Mouse (Mus musculus) frontal cortex, postnatal 25 days (tissue): ENCODE data around the gene Cdc42ep3.

Experiments
- DNase-seq, 2 experiments: peaks; one replicate each; pipeline ENCODE4 v3.0.0; 2022; ENCODE audit warnings: low spot score in 2 of 2

The Cdc42ep3 gene

DNA sequence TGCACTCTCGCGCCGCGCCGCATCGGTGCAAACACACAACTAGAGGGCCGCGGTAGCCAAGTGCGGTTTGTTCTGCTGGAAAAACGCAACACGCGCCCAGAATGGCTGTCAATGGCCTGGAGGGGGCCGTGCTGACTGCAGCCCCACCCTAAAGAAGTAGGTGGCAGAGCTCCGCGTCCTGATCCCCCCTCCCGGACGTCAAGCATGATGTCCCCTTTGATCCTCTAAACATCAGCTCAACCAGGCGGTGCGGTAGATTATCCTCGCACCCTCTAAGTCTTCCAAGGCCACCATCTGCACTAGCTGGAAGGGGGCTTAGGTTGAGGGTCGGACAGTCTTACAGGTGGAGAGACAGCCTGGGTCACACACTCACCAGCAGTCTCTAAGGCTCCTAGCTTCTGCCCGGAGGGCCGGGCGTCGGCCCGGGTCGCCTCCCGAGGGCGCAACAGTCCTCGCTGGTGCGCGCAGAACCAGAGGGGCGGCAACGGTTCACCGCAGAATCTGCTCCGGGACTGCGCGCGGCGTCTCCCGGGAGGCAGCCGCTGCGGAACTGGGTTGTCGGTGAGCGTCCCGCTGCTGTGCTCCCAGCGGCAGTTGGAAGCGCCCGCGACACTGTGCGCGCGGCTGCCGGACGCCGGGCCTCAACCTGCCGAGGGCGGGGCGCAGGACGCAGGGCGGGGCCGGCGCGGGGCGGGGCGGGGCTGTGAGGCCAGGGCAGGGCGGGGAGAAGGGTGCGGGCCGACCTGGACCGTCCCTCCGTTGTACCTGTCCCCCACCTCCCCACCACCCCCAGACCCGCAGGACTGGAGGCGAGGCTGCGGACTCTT is at the start of gene Cdc42ep3:
Gene Cdc42ep3, minus strand, starts transcription at position 648 of the 827 bp plus-strand sequence.
- peak; percentile 45 to 63 for DNase-seq

DNA sequence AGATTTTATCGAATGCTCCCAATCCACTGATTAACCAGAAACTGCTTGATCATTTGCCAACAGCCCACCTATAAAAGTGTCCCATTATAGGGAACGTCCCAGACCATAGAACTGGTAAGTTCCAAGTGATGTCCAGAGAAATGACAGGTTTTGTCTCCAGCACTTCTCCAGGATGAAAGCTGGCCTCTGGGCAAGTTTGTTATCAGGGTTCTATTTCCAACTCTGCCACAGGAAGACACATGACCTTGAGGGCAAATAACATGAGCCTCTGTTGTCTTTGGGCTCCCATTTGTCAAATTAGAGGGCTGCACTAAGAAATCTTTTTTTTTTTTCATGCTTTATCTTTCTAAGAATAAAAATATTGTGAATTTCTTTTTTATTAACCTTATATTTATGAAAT is 45.5 kb upstream of the Cdc42ep3 start:
- DNase-seq: no peak

DNA sequence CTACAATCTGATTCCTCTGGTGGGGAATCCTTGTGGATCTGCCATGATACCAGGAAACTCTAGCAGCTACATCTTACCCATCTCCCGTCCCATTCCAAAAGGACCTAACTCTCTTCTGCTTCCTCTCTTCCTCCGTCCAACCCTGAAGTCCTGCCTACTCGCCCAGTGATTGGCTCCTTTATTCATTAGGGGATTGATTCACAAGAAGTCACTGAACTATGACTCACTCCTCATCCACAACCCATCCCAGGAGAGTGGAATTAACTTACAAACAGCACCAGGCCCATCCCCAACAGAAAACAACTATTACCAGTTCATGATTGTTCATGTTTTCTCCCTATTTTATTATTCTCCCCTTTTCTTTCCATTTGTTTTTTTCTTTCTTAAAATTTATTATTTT is 43.5 kb upstream of the Cdc42ep3 start:
- no peak for DNase-seq

DNA sequence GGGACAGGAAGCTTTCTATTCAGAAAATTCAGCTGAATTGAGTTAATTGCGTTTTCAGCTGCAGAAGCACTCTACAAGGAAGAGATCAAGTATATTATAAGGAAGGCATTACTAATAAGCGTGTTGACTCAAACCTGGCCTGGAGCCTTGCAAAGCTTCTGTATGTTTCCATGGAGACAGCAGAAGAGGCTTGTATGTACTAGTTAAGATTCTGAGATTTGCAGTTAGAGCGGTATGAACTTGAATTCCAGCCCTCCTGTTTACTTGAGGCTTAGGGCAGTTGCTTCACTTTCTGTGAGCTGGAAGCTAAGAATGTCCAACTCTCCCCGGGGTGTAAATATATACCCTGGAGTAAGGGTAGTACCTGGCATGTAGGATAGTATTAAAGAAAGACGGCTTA is 39.9 kb upstream of the Cdc42ep3 start:
- no peak for DNase-seq

DNA sequence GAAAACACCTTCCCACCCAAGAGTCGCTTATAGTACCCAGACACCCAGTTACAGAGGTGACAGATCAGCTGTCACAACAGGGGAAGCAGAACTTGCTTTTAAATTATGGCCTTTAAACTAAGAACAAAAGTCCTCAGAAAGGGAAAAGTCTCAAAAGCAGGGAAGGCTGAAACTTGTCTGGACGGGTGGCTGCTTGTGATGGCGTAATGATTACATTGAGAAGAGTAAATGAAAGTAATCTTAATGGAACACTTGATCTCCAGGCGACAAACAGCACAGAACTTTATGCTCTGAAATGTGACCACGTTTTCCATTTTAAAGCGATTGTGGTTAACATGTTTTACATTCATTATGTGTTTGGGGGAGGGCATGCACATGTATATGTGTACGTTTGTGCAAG is 39.0 kb upstream of the Cdc42ep3 start:
- DNase-seq: no peak

DNA sequence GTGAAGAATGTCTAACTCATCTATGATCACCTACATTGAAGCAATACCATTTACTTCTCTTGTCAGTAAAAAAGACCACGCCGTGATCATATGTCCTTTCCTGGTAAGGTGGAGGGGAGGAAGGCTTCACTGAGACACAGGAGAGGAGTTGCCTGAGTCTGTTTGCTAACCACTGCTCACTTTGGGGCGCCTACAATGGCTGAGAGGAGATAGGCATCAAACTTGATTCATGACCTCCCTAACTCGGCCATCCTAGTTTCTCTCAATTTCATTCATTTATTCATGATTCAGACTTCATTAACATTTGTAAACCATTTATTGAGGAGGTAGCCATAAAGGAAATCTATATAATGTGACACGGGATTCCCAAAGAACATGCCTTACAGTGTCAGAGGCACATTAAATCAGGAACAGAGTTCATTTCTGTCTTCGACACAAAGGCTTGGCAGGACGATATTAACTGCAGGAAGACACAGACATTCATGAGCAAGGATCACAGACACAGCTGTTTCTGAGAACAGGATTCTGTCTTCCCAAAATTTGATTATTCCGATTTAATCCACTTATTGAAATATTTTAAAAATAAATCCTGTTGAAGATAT is 32.7 kb upstream of the Cdc42ep3 start:
- no peak for DNase-seq

DNA sequence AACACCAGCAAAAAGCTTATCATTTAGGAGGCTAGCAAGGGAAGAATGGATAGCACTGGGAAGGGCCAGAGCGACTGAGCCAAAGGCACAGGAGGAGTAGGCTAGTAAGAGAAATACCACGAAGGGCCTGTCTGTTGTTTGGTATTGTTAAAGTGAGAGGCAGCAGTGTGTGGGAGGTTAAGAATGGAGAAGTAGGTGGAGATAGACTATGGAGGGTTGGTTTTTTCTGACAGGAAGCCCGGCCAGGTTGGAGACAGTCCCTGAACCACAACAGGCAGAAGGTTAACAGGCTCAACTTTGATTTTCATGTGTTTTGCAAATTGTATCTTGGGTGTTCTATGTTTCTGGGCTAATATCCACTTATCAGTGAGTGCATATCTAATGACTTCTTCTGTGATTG is 26.6 kb upstream of the Cdc42ep3 start:
- no peak for DNase-seq

DNA sequence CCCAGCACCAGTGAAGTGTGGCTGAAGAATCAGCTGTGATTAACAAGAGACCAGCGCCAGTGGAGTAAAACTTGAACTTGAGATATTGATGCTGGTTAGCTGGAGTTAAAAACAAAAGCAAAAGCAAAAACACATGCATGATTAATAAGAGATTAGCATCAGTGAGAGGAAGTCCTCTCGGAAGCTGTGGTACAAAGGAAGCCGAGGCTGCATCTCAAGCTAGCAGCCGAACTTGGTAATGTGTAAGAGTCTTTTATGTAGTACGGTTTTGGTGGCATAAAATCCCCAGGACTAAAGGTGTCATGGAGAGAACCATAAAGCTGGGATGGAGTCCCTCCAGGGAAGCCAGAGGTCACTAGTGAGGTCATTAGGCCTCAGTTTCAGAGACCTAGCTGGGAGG is 24.3 kb upstream of the Cdc42ep3 start:
- no peak for DNase-seq

DNA sequence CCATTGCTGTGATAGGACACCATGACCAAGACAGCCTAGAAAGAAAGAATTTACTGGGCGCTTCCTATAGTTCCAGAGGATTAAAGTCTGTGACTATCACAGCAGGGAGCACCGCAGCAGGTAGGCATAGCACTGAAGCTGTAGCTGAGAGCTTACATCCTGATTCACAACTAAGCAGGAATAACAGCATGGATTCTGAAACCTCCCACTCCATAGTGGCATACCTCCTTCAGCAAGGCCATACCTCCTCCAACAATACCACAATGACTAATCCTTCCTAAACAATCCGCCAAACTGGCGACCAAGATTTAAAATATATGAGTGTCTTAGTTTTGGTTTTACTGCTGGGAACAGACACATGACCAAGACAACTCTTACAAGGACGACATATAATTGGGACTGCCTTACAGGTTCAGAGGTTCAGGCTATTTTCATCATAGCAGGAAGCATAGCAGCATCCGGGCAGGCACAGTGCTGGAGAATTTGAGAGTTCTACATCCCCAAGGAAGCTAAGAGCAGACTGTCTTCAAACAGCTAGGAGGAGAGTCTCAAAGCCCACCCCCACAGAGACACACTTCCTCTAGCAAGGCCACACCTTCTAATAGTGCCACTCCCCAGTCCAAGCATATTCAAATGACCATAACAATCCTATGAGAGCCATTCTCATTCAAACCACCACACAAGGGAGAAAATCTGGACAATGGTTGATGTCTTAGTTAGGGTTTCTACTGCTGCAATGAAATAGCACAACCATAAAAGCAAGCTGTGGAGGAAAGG is 21.7 kb upstream of the Cdc42ep3 start:
- no peak for DNase-seq

DNA sequence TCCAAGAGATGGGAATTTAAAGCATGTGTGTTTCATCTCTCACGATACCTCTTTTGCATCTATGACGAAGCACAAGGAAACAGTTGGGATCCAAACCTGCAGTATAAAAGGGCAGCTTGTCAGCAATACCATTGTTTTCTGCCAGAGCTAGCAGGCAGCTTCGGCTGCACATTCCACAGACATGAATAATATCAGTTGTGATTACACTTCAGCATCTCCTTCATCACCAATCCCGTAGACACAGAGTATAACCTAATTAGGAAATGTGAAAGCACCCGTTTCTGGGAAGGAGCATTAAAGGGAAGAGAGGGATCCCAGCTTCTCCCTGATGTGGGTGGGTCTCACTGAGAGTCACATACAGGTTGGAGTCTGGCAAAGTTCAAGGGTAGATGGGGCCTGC is 18.1 kb upstream of the Cdc42ep3 start:
- no peak for DNase-seq

DNA sequence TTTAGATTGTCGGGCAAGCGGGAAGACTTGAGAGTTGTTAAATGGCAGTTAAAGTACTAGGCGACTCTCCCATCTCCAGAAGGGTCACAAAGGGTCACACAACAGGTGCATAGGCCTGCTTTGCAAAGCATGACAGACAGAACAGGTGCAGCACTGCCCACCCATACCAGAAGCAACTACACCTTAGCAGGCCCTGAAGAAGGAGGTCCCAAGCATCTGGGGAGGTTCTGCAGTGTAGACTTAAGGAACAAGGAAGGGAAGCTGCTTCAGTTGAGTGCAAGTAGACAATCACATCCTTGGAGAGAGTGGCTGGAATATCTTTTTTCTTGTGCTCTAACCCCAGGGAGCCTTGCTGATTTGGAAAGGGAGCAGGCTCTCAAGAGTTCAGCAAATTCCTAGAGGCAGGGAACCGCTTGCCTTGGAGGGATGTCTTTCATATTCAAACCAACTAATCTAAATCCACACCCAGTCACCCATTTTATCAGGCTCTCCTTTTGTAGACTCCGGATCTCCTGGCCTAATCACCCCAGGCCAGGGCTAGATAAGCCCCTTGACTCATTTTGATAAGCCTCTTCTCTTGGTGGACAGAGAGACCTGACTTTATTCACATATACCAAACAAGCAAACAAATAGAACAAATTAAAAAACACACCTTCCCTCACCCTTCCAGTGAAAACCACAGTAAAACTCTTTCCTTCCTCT is 10.0 kb upstream of the Cdc42ep3 start:
- no peak for DNase-seq

DNA sequence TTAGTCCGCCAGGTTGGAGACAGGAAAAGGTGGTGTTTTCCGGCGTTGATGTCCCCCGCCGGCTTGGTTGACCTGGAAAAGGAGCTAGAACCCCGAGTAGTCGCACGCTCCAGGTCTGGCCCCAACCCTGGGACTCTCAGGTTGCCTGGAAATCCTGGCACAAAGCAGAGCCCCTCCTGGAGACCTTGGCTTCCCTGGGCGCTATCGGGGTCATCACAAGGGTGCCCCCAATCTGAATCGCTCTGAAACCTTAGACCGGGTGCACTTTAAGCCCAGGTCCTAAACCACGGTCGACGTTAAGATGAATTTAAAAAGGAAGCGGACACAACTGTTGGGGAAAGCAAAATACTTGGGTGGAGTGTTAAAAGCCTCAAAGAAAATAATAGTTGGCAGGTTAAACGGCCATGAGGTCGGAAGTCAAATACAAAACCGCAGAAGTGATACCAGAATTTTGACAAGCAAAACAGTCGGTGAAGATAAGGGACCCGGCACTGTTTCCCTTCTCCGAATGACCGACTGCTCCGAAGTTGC is 1.2 kb upstream of the Cdc42ep3 start:
- no peak for DNase-seq

DNA sequence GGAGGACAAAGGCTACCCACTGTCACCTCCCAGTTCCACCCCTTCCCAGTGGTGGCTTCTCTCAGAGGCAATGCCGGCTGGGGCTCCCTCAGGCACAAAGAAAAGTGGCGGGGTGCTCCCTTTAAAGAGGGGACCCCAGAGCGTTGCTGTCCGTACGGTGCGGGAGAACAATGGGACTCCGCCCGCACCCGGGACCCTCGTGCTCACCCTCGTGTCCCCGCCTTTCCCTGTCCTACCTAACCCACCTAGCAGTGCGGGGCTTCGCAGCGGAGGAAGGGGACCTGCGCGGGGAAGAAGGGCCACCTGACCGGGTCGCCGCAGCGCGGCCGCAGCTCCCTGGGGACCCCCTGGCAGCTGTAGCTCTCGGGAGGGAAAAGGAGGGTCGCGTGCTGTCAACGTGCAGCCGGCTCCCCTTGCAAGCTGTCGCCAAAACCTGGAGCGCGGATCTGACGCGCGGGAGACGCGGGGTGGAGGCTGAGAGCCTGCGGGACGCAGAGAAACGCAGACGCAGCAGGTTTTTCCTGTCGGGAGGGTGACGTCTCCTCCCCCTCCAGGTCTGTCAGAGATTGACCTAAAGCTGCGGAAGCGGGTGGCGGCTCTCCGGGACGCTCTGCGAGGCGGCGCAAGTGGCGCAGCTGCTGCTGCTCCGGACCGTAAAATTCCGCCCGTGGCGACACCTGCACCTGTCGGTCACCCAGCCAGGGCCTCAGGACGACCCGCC is 540 bp upstream of the Cdc42ep3 start:
- DNase-seq: peak; percentile 51 to 55

DNA sequence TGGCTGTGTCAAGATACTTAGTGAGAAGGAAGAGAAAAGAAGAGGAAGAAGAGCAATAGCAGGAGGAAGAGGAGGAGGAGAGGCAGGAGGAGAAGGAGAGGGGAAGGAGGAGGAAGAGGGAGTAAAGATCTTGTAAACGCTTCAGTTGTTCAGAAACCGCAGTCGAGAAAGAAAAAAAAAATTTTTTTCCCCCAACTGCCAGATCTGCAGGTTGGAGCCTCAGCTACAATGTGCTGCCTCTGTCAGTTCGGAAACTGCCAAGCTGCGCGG is 782 bp downstream of the Cdc42ep3 start:
- DNase-seq: no peak

DNA sequence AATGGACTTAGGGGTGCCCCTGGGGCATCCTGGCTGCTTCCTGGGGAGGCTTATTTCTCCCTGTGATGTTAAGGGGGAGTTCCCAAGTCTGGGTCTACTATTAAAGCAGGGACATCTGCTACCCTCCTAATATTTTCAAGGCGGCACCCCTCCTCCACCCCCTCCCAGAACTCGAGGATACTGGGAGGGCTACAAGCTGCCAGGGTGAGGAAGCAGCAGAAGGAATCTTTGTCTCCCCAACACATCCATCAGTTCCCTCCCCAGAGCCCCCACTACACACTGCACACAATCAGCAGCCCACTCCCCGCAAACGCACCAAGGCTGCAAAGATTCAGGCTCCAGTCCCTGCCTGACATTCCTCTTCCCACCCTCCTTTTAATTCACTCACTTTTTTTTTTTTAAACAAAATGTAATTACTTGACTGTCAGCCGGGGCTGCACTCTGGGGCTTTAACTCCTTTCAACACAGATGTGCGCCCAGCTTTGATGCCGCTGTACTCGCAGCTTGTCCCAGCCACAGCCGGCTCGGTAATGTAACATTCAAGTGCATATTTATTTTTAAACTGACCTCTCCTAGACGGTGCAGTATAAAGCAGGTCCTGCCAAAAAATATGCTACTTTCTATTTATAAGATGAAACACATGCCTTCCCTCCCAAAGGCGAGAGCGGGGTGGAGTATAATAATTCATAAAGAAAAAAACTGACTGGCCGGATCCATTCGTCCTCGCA is 1.3 kb downstream of the Cdc42ep3 start:
- no peak for DNase-seq

DNA sequence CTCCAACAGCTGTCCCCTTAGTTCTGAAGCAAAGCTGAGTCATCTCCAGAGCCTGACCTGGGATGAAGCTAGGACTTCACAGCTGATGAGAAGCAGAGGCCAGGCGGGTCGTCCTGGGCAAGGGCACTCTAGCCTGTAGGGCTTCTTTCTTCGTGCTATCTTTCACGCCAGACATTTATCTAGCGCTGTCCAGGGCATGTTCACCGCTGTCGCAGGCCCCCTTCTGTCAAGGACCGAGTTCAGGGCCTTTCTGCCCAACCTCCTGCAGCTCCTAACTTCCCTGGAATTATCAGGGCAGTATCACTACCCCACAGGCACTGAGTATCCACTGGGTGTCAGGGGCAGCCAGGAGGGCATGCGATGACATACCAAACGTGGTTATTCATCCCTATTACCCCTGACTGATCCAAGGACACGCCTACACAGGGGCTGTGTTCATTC is 4.1 kb downstream of the Cdc42ep3 start:
- DNase-seq: no peak

DNA sequence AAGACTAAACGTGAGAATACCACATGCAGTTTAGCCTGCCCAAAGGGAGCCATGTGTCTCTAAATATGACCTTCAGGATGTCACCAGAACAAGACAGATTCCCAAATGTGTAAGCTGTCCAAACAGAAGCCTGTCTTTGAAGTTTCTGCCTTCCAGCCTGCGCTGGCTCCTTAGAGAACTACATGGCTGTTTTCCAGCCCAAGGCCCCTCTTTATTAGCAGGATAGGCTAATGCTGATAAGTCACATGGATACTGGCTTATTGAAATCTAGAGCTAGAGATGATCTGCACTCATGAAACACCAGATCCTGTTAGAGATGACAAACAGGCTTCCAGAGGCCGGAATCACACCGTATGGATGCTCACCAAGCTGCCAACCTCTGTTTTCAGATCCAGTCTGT is 5.5 kb downstream of the Cdc42ep3 start:
- no peak for DNase-seq

DNA sequence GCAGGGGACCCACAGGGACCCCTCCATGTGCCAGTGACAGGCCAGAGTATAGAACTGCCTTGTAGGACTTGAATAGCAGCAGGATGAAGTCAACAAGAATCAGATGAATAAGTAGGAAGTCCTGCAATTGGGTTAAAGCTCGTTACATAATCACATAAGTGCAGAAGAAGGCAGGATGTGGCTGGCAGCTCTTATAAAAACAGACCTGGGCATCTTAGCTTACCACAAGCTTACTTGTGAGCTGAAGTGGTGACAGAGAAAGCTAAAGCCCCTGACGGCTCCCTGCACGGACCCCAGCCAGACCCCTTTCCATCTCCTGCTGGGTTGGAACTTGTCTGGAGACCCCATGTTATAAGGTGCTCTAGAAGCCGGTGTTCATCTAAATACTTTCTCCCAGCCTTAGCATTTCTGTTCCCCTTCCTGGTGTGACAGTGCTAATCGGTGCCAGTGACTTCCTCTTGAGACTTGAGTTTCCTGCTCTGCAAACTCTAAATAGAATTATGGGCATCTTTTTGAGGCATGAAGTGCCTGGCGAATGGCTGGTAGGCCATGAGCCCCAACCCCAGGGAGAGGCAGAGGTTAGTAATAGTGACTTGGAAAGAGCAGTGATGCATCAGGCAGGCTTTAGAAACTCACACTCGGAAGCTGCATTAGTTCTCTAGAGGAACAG is 6.8 kb downstream of the Cdc42ep3 start:
- DNase-seq: no peak

DNA sequence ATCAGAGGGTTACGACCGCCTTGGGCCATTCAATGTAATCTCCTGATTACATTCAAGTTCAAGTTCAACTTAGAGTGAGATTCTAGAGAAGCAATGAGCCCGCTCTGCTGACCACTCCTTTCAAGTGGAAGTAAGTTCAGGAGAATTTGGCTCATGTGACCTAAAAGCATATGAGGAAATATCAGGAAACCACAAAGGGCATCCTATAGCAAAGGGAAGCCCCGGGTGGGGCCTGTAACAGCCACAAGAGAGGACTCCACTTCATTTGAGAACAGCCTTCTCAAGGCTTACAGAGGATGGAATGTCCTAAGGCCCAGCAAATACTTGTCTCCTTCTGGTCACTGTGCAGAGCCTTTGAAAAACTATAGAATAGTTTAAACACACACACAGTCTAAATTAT is 7.6 kb downstream of the Cdc42ep3 start:
- DNase-seq: no peak

DNA sequence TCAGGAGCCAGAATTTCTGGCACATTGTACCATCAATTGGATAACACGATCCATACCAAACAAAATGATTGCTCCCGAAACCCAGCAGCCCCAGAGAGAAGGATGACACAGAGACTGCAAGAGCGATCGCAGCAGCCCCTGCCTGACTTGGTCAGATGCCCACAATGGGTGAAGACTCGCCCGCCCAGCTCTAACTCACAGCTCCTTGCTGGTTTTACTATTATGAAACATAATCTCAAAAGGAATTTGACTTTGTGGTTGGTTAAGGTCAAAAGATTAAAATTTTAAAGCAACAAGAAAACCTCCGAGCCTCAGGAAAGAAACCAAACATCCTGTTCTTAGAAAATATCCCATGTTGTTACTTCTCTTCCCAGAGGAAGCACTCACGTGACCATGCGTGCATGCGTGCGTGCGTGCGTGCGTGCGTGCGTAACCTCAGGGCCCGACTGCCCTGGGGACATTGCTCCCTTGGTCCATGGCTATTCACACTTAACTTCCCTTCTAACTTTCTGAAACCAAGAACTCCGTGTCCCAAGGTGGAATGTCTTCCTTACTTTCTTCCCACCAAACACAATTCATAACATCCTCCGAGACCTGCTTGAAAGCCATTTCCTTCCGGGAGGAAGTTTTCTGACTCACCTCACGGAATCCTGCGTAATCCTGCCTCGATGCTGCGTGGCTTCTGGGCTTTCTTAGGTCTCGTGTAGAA is 9.7 kb downstream of the Cdc42ep3 start:
- DNase-seq: no peak
